Mouse (Mus musculus) gastrocnemius, adult 18-20 months (tissue): ENCODE results near the gene Far2. TPM values are rescaled to one million over a fixed set of nuclear protein-coding genes. Genes with fewer than 3 reads are reported as not detected.

Experiments
- DNase-seq: peaks from one replicate; pipeline ENCODE4 v3.0.0; 2021; ENCODE audit warnings: low spot score
- total RNA-seq, 2 experiments: library from RNA; stranded (reverse); gene quantifications; 2 replicates each; pipeline ENCODE4 v1.2.3; 2021

Gene Far2
- total RNA-seq, 2 experiments from 2014 or later, result not detected

DNA sequence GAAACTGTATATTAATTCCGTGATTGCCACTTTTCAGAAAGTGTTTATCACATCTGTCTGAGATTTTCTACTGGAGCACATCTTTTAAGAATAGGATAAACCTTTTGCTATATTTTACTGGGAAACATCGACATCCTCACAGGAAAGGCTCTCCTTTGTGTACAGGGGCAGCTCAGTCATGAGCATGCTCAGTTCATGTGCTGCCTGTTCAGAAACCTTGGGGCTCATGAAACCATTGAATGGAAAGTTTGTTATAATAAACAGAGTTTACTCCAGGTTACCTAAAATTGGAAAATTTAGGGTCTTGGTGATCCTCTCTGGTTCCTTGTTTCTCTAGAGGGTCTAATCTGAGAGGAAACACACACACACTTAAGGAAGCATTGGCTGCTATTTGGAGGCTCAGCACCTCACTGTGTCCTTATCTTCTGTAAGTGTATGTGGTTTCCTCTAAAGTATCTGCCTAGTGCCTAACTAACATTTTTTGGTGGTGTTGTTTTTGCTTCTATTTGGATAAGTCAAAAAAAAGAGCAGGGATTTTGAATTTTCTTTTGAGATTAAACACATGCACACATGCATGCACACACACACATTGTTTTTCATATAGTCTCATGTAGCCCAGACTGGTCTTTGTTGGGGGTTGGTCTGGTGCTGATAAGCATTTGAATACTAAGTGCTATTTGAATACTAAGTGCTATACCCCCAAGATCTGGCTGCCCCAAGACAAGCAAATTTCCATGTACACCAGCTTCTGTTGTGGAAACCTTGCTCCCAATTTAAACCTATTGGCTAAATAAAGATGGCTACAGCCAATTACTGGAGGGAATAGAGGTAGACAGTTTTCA lies 171.4 kb downstream of the Far2 start:
- no peak for DNase-seq

DNA sequence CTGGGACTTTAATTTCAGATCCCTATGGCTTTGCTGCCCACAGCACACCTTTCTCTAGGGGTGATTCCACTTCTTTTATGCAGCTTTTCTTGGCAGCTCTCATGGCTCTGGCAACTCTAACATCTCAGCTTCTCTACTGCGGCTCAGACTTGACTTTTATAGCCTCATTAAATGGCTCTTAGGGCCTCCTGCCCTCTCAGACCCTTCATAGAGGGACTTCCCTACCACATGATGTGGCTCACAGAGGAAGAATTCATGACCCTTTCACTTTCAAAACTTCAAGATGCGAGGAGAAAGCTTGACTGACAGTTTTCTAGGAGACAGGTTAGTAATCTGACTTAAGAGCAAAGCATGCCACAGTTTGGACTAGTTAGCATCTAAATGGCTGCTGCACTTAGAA lies 175.6 kb downstream of the Far2 start:
- no peak for DNase-seq

GRCm38 (mm10) chr6:148227542-148227941 lies 180.5 kb downstream of the Far2 start:
- DNase-seq, result no peak

Other genes starting within 250 kb of the Far2 start
- 10 to 100 TPM; 56.0 to 69.1 TPM for gene Ergic2, start 165.1 kb downstream of the Far2 start, total RNA-seq